Mouse (Mus musculus) naive thymus-derived CD4-positive, alpha-beta T cell, adult 5 months (primary cell): ENCODE results near the gene Syn2. TPM values are rescaled to one million over a fixed set of nuclear protein-coding genes. Genes with fewer than 3 reads are reported as not detected.

ENCODE experiments used
- polyA plus RNA-seq: library from polyadenylated mRNA; unstranded; fragments of 100-300 nt; shearing (Covaris generic); gene quantifications from one replicate; pipeline ENCODE4 v1.2.1, GENCODE M21; 2017

The Syn2 gene
- not detected for polyA plus RNA-seq

GRCm38 (mm10) chr6:115134501-115135331, at the start of gene Syn2:
Gene Syn2, plus strand, starts transcription at chr6:115134902.

GRCm38 (mm10) chr6:115227043-115227442, 92.3 kb downstream of the Syn2 start, which contains the start of gene Gm17482:
Gene Gm17482, plus strand, starts transcription at chr6:115227343.

DNA sequence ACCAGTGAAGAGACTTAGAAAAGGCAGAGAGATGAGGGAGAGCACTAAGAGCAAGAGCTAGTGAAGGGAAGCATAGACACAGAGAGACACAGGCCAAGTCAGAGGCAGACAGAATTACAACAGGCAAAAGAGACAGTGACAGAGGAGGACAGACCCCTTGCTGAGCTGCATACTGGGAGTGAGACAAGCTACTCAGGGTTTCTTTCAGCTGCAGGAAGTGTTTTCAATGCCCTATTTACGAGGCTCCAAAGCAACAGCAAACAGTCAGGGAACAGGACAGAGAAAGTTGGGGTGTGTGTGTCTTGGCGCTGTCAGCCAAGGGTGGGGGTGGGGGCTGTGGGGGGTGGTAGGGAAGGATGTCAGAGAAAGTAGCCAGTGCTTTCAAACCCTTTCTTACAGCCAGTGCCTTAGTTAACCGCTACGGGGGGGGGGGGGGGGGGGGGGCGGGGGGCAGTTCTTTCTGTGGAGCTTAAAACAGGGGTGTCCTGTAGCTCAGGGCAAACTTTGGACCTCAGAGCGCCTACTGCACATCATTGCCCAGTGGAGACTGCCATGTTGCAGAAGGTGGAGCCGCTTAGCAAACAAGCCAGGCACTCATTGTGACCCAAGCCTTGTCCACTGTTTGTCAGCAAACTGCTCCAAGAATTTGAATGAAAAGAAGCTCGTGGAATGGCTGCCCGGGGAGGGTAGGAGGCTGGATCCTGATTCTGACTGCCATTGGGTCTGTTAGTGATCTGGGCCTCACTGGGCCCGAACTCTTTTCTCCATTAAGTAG, 117.6 kb downstream of the Syn2 start, which contains the start of gene Timp4:
Timp4 (minus strand) TSS at position 107 of the 775 bp plus-strand sequence.

Other genes starting within 250 kb of the Syn2 start
- 275 TPM for gene Vgll4, start 164.9 kb upstream of the Syn2 start, polyA plus RNA-seq
- gene Tamm41, start 97.0 kb upstream of the Syn2 start, polyA plus RNA-seq, result 32.5 TPM
- gene Gm17482, start 92.4 kb downstream of the Syn2 start, polyA plus RNA-seq, result not detected
- not detected for gene Timp4, start 117.3 kb downstream of the Syn2 start, polyA plus RNA-seq
- gene Pparg, start 226.0 kb downstream of the Syn2 start, polyA plus RNA-seq, result not detected